Mouse (Mus musculus) cerebellum, postnatal 25 days (tissue): ENCODE measurements around the gene Unc80.
A peak's percentile ranks its signal among the peaks of the same experiment; 100 is the strongest.

Experiments used
- DNase-seq, 2 experiments: peaks; one replicate each; pipeline ENCODE4 v3.0.0; 2021; ENCODE audit warnings: mixed read lengths in 2 of 2

Gene Unc80

GRCm38 (mm10) chr1:66467821-66468703 is at the start of gene Unc80:
Gene Unc80, plus strand, starts transcription at chr1:66468367.
- peak; percentile 89 to 90 for DNase-seq

GRCm38 (mm10) chr1:66426073-66426472 is 42.1 kb upstream of the Unc80 start:
- DNase-seq = no peak

GRCm38 (mm10) chr1:66430962-66431361 is 37.2 kb upstream of the Unc80 start:
- no peak for DNase-seq

- no peak for DNase-seq
These were observed 36.7 kb upstream of the Unc80 start for GRCm38 (mm10) chr1:66431472-66431871.

- no peak for DNase-seq
These were observed 30.1 kb upstream of the Unc80 start for GRCm38 (mm10) chr1:66438069-66438468.

- no peak for DNase-seq
These were observed 25.2 kb upstream of the Unc80 start for GRCm38 (mm10) chr1:66442922-66443321.

- DNase-seq = peak in 1 of 2 experiments; percentile 31
These were observed 18.7 kb upstream of the Unc80 start for GRCm38 (mm10) chr1:66449471-66449870.

- DNase-seq = no peak
These were observed 11.6 kb upstream of the Unc80 start for GRCm38 (mm10) chr1:66456580-66456979.

GRCm38 (mm10) chr1:66457747-66458146 is 10.4 kb upstream of the Unc80 start:
- no peak for DNase-seq

GRCm38 (mm10) chr1:66459394-66459793 is 8.8 kb upstream of the Unc80 start:
- DNase-seq = no peak

GRCm38 (mm10) chr1:66460850-66461249 is 7.3 kb upstream of the Unc80 start:
- no peak for DNase-seq

GRCm38 (mm10) chr1:66468704-66469020 is 495 bp downstream of the Unc80 start:
- DNase-seq = peak; percentile 74 to 83

GRCm38 (mm10) chr1:66482751-66483150 is 14.6 kb downstream of the Unc80 start:
- DNase-seq = no peak

- no peak for DNase-seq
These were observed 24.9 kb downstream of the Unc80 start for GRCm38 (mm10) chr1:66493064-66493463.

- DNase-seq = no peak
These were observed 27.3 kb downstream of the Unc80 start for GRCm38 (mm10) chr1:66495310-66496012.

- DNase-seq = peak; percentile 53 to 68
These were observed 82.6 kb downstream of the Unc80 start for GRCm38 (mm10) chr1:66550812-66551211.

GRCm38 (mm10) chr1:66552396-66552966 is 84.3 kb downstream of the Unc80 start:
- no peak for DNase-seq

GRCm38 (mm10) chr1:66561636-66562270 is 93.6 kb downstream of the Unc80 start:
- DNase-seq = no peak

GRCm38 (mm10) chr1:66562332-66562731 is 94.2 kb downstream of the Unc80 start:
- DNase-seq = no peak

GRCm38 (mm10) chr1:66569736-66570135 is 101.6 kb downstream of the Unc80 start:
- peak; percentile 12 to 56 for DNase-seq

- no peak for DNase-seq
These were observed 129.1 kb downstream of the Unc80 start for GRCm38 (mm10) chr1:66597163-66597788.

GRCm38 (mm10) chr1:66608304-66608703 is 140.1 kb downstream of the Unc80 start:
- no peak for DNase-seq

- no peak for DNase-seq
These were observed 149.0 kb downstream of the Unc80 start for GRCm38 (mm10) chr1:66617188-66617587.
